Mouse (Mus musculus): ENCODE measurements at regions not wholly inside any gene's neighbourhood (a gene's known extent, or its start where the extent isn't known, plus 50 kb on each side); places are given as distances from the start of the nearest gene placed in this dataset.

DNA sequence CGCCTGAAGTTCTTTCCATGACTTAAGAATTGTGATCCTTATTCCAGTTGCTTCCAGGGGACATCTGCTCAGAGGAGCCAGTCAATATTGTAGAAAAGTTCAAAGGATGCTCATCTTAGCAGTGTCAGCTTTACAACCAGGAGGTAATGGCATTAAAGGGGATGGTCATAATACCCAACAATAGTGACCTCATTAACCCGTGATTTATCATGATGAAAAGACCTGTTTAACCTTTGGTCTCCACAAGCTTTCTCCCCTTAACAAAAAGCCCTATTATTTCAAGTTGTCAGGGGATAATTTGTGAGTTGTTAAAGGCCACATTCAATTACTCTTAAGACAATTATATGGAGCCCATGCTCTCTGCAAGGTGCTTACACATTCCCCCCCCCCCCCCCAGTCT lies 54.3 kb upstream of the Htatip2 start:
- DNase-seq (ENCODE audit: low read depth), result no peak
- no peak for TF ChIP-seq CTCF (IDR thresholded peaks at IDR 0.05; ENCODE audit: borderline replicate concordance, extremely low read depth, insufficient read depth, insufficient read length)
- TF ChIP-seq POLR2A (IDR thresholded peaks at IDR 0.05; ENCODE audit: borderline replicate concordance, extremely low read depth, insufficient read depth, insufficient read length, poor library complexity, severe bottlenecking), result no peak

DNA sequence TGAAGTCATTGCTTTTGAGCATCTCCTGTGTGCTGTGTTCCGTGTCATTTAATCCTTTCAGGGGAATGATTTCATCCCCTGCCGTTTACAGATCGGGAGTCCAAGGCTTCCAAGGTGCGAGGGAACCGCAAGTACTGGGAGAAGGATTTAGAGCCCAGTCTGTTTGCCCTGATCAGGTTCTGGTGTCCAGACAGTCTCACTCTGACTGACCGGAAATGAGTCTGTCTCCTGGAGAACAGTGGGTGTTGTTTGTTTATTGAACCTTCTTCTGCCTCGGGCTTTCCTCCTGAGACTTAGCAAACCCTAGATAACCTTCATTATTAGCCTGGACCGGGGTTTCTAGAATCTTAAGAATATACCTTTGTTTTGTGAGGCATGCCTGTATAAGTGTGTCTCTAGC lies 58.2 kb upstream of the Htatip2 start:
- no peak for TF ChIP-seq CTCF (IDR thresholded peaks at IDR 0.05; ENCODE audit: borderline replicate concordance, extremely low read depth, insufficient read depth, insufficient read length)
- no peak for TF ChIP-seq POLR2A (IDR thresholded peaks at IDR 0.05; ENCODE audit: borderline replicate concordance, extremely low read depth, insufficient read depth, insufficient read length, poor library complexity, severe bottlenecking)
- DNase-seq (ENCODE audit: low read depth), result no peak

DNA sequence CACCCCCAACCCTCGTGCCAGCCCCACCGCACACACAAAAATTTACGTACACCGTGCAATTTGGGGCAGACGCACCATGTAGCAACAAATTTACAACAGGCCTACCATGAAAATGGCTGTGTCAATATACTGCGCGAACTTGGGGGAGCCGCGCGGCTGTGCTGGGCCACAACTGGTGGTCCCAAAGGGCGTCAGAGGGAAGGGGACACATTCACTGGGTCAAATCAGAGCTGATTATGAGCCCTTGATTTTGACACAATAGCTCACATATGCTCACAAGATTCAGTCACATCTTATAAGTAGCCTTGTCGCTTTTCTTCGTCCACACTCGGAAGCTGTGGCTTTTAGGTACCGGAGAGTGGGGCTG lies 58.9 kb upstream of the Htatip2 start:
- TF ChIP-seq CTCF (IDR thresholded peaks at IDR 0.05; ENCODE audit: borderline replicate concordance, extremely low read depth, insufficient read depth, insufficient read length), result no peak
- no peak for DNase-seq (ENCODE audit: low read depth)

DNA sequence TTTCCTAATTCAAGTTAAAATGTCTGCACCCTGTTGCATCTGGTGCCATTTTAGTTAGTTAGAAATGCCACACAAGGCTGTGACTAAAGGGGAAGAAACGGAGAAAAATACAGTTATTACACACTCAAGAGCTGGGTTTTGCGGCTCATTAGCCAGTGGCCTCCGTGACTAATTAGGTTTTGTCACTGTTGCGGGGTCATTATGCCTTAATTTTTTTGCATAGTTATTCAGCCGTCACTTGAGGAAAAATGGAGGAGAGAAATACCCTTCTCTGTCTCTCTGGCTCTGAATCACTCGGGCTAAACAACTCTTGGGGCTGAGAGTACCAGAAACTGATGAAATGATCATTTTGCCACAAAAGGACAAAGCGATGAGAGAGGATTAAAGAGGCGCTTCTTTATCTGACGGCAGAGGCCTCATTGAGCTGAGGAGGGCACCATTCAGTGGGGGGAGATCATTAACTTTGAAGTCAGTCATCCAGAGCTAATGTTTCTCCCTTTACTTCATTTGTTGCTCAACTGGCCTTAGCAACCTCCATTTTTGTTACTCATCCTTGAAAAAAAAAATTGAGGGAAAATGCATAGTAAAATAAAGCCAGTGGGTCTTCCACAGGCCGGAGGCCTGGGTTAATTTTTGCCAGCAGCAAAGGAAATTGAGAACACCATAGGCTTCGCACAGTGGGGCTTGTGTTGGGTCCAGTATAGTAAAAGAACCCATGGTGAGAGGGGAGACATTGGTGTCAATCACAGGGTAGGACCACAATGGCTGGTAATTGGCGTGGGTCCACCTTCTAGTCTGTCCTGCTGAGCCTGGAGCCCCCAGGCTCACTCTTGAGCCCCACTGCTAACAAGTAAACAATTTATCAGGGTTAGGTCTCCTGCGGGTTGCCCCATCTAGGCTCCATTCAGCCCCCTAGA lies 59.5 kb upstream of the Htatip2 start:
- TF ChIP-seq POLR2A (IDR thresholded peaks at IDR 0.05; ENCODE audit: borderline replicate concordance, extremely low read depth, insufficient read depth, insufficient read length, poor library complexity, severe bottlenecking) (no peak), CTCF (IDR thresholded peaks at IDR 0.05; ENCODE audit: borderline replicate concordance, extremely low read depth, insufficient read depth, insufficient read length) (no peak)
- peak; percentile 86 for DNase-seq (ENCODE audit: low read depth)

DNA sequence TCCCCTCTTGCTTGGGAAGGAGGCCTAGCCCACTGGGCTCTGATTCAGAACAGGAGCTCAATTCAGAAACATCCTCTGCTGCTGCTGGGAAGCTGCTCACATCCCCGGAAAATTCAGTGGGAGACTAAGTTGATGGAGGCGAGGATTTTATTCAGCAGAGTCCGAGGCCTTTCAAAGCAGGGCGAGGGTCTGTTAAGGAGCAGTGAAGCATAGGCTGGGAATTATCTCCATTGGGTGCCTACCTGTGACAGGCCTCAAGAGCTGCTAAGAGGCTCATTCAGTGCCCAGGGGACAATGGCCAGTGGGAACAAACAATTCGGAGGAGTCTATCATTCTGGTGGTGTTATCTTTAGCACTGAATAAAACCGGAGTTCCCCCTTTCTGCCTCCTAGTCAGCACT lies 59.6 kb upstream of the Dbx1 start:
- TF ChIP-seq POLR2A (IDR thresholded peaks at IDR 0.05; ENCODE audit: borderline replicate concordance, extremely low read depth, insufficient read depth, insufficient read length, poor library complexity, severe bottlenecking), result no peak
- TF ChIP-seq CTCF (IDR thresholded peaks at IDR 0.05; ENCODE audit: borderline replicate concordance, extremely low read depth, insufficient read depth, insufficient read length), result no peak

DNA sequence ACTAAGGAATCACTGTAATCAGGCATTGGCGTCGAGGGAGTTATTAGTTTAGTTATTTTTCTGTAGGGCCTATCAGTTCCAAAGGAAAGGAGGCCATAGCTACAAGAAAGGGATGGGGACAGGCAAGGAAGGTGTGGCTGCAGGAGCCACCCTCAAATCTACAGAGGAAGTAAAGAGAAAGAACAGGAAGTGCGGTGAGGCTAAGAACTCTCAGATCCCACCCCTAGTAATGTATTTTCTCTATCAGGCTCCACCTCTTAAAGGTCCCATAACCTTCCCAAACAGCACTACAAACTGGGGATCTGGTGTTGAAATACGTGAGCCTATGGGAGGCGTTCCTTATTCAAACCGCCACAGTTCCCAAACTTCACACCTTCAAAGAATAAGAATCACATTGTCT lies 52.9 kb upstream of the Dbx1 start:
- DNase-seq (ENCODE audit: low read depth), result no peak
- no peak for TF ChIP-seq POLR2A (IDR thresholded peaks at IDR 0.05; ENCODE audit: borderline replicate concordance, extremely low read depth, insufficient read depth, insufficient read length, poor library complexity, severe bottlenecking)
- no peak for TF ChIP-seq CTCF (IDR thresholded peaks at IDR 0.05; ENCODE audit: borderline replicate concordance, extremely low read depth, insufficient read depth, insufficient read length)

More for the DNA sequence above, 59.6 kb upstream of the Dbx1 start:
- peak; percentile 73 for DNase-seq (ENCODE audit: low read depth)

DNA sequence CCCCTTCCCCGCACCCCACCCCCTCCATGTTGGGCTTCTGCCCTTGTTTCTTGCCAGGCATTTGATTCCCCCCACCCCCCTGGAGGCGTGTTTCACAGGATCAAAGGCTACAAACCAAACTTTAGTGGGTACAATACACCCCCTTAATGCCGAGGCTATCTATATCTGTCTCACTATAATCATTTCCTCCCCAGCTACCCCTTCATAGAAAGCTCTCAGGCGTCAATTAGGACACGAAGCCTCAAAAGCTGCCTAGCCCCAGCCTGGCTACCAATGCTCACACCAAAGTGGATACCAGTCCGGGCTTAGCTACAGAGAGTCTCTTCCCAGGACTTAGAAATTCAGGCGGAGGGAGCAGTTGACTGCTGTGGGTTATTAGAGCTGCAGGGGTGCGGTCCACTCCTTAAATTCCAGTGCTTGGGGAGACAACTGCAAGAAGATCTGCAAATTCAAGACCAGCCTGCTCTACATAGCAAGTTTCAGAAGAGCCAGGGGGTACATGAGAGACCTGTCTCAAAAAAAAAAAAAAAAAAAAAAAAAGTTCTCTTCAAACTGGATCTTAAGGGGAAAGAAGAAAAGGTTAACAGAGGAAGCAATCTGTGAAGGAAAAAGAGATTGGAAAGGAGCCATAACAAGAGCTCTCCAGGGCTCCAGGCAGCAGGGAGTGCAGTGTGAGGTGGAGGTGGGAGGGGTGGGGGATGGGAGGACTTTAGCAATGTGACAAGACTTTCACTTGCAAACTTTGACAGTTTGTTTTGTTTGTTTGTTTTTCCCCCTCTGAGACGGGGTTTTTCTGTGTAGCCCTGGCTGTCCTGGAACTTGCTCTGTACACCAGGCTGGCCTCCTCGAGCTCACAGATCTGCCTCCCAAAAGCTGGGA lies 52.1 kb upstream of the Dbx1 start:
- no peak for TF ChIP-seq POLR2A (IDR thresholded peaks at IDR 0.05; ENCODE audit: borderline replicate concordance, extremely low read depth, insufficient read depth, insufficient read length, poor library complexity, severe bottlenecking)
- no peak for TF ChIP-seq CTCF (IDR thresholded peaks at IDR 0.05; ENCODE audit: borderline replicate concordance, extremely low read depth, insufficient read depth, insufficient read length)
- no peak for DNase-seq (ENCODE audit: low read depth)

DNA sequence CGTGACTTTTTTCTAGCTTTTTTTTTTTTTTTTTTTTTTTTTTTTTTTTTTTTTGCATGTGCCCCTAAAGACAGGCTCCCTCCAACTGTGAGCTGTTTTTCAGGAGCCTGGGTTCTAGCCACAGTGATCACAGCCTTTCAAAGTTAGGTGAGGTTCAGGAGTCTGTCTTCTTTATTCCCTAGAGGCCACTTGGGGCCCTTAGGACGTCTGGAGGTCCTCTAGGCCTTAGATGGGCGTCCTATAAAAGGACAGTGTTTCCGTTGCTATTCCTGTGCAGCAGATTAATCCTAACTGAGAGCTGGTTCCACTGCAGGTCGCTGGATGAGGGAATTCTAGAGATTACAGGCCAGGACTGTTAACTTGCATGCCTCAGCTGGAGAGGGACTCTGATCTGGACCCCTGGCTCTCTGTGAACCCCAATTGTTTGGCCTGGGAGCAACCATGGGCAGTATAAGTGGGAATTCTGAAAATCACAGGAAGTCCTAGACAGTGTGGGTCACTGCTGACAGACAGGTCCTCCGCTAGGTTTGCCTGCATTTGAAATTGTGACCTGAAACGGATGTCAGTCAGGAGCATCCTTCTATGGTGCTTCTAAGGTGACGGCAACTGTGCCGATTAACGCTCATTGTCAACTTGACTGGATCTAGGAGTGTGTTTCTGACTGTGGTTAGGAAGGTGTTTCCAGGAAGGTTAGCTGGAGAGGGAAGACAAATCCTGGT lies 51.2 kb upstream of the Dbx1 start:
- no peak for TF ChIP-seq CTCF (IDR thresholded peaks at IDR 0.05; ENCODE audit: borderline replicate concordance, extremely low read depth, insufficient read depth, insufficient read length)
- DNase-seq (ENCODE audit: low read depth), result no peak

DNA sequence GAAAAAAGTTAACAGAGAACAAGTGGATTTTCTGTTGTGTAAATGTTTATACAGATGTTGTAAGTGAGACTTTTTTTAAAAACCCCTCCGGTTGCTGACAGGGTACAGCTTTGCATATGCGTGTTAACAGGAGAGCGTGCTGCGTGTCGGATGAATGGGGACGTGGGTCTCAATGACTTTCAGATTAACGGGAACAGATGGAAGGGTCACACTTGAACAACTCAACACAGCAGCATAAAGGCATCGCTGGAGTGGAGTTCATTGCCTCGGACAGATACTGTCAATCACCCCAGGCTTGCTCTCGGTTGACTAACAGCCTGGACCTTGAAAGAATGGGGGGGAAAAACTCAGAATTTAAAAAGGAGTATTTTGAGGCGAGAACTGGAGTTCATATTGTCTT lies 50.3 kb upstream of the Dbx1 start:
- TF ChIP-seq POLR2A (IDR thresholded peaks at IDR 0.05; ENCODE audit: borderline replicate concordance, extremely low read depth, insufficient read depth, insufficient read length, poor library complexity, severe bottlenecking) (no peak), CTCF (IDR thresholded peaks at IDR 0.05; ENCODE audit: borderline replicate concordance, extremely low read depth, insufficient read depth, insufficient read length) (no peak)
- DNase-seq (ENCODE audit: low read depth), result peak; percentile 77
